Mouse (Mus musculus): ENCODE measurements around the gene Pax3.

DNA sequence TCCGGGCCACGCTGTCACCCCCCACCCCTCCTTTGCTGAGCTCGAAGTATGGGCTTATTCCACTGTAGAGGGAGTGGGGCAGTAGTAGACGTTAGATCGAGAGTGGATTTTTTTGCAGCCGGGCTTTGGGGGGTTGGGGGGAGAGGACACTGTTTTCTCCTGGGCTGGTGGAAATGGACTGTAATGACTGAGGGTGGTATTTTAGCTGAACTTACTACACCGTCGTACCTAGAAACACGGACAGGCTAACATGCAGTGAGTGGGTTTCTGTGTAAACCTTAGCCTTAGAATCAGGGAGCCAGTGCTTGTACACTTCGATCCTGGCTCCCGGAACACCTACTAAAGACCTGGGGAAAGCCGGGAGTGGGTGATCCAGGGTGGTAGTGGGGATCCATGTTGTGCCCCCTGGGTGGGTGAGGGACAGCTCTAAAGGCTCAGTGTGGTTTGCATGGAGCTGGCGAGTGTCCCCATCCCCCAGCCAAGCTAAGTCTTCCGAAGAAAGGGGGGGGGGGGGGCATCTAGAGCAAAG, 6.2 kb upstream of the Pax3 start:
- TF ChIP-seq CTCF (IDR thresholded peaks at IDR 0.05; ENCODE audit: control insufficient read depth, insufficient read depth, insufficient replicate concordance, low read depth, low read length) = no peak
- no peak for TF ChIP-seq POLR2A (IDR thresholded peaks at IDR 0.05; ENCODE audit: control insufficient read depth, low read depth, low read length)

Data from testis, adult 2 months (tissue).